Mouse (Mus musculus): ENCODE results near the gene Hs3st4.

DNA sequence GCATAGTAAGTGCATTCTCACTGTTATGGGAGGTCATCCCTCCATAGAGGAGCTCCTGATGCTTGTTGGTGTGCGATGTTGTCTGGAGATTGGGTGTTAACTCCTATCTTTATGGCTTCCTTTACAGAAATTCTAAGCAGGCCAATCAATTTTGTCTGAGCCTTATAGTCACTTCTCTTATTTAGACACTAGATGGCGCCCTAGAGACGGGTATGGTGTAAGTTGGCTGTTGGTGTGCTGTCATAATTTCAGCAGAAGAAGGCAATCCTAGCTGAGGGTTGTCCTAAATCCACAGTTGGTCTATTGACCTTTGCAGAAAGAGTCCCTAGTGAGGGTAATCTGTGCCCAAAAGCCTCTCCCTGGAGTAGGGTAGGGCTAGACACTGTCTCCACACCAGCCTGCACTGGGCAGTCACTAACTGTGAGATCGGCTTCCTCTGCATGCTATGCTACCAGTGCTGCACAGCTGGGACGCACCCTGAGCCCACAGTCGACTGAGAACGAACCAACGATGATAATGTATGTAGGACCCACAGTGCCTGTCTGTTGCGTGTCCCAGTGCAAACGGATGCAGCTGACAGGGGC lies 18.0 kb upstream of the Hs3st4 start:
- peak; percentile 40 for TF ChIP-seq CTCF (IDR thresholded peaks at IDR 0.05; ENCODE audit: low read depth)
- no peak for TF ChIP-seq EP300 (IDR thresholded peaks at IDR 0.05; ENCODE audit: low read depth)

Data from liver, embryonic 14.5 days (tissue).